Mouse (Mus musculus) heart, embryonic 14.5 days (tissue): ENCODE measurements around the gene 3100002H09Rik. TPM values are rescaled to one million over a fixed set of nuclear protein-coding genes. Genes with fewer than 3 reads are reported as not detected.
A peak's percentile ranks its signal among the peaks of the same experiment; 100 is the strongest.

ENCODE experiments used
- ATAC-seq: fragments of 200-750 bp; cut with Nextera tagmentation; 2 replicates; pipeline ENCODE4 v1.8.0; 2017; ENCODE audit warnings: low read depth, moderate TSS enrichment; ENCODE audit not compliant: insufficient number of reproducible peaks, insufficient read depth, low FRiP score
- H3K27ac ChIP-seq, 2 experiments: fragments of 200-500 bp in 1 of 2; fragments of 300-500 bp in 1 of 2; sonication (generic) in 1 of 2; replicated peaks in 1 of 2; 2 replicates each; pipeline ENCODE4 v1.5.1; 2012 to 2014; ENCODE audit warnings: low read depth in 2 of 2, low read length in 2 of 2, control low read depth in 1 of 2, mild to moderate bottlenecking in 1 of 2, mixed read lengths in 1 of 2; ENCODE audit not compliant: control insufficient read depth in 1 of 2, insufficient read depth in 1 of 2
- H3K27me3 ChIP-seq: fragments of 300-500 bp; sonication (generic); 2 replicates; pipeline ENCODE4 v1.6.1; 2014; ENCODE audit warnings: mild to moderate bottlenecking, low read length, control low read depth; ENCODE audit not compliant: control insufficient read depth, insufficient read depth
- H3K36me3 ChIP-seq: fragments of 300-500 bp; sonication (generic); 2 replicates; pipeline ENCODE4 v1.6.1; 2014; ENCODE audit warnings: mild to moderate bottlenecking, control low read depth, low read length, mixed read lengths; ENCODE audit not compliant: control insufficient read depth, insufficient read depth
- H3K4me1 ChIP-seq, 2 experiments: fragments of 200-500 bp in 1 of 2; fragments of 300-500 bp in 1 of 2; sonication (generic) in 1 of 2; 2 replicates each; pipeline ENCODE4 v1.6.1; 2012 to 2014; ENCODE audit warnings: low read length in 2 of 2, control low read depth in 1 of 2, mixed read lengths in 1 of 2; ENCODE audit not compliant: control insufficient read depth in 2 of 2, insufficient read depth in 2 of 2
- H3K4me2 ChIP-seq: fragments of 300-500 bp; sonication (generic); 2 replicates; pipeline ENCODE4 v1.6.1; 2014; ENCODE audit warnings: mild to moderate bottlenecking, low read length
- H3K4me3 ChIP-seq, 2 experiments: fragments of 200-500 bp in 1 of 2; fragments of 300-500 bp in 1 of 2; sonication (generic) in 1 of 2; 2 replicates each; pipeline ENCODE4 v1.5.1; 2012 to 2014; ENCODE audit warnings: low read length in 2 of 2, mild to moderate bottlenecking in 2 of 2, control low read depth in 1 of 2, low read depth in 1 of 2, moderate library complexity in 1 of 2; ENCODE audit not compliant: control insufficient read depth in 1 of 2, insufficient read depth in 1 of 2
- H3K9ac ChIP-seq: fragments of 300-500 bp; sonication (generic); 2 replicates; pipeline ENCODE4 v1.6.1; 2014; ENCODE audit warnings: mild to moderate bottlenecking, low read length
- H3K9me3 ChIP-seq: fragments of 300-500 bp; sonication (generic); 2 replicates; pipeline ENCODE4 v1.6.1; 2016; ENCODE audit warnings: low read length, control low read depth; ENCODE audit not compliant: control insufficient read depth
- WGBS: fragments of 180-500 bp; shearing (Covaris S2); extraction: QIAGEN DNeasy Blood & Tissue Kit; methylation state at CpG from one replicate; pipeline ENCODE4 v1.1.7; 2014; 5-methylcytosine and 5-hydroxymethylcytosine counted together
- polyA plus RNA-seq: library from polyadenylated mRNA; unstranded; fragments of >200 nt; fragmentation: Nextera tagmentation; extraction: Ambion mirVana; gene quantifications from 2 replicates; pipeline ENCODE4 v1.2.1, GENCODE M21; 2014

The 3100002H09Rik gene
- not detected in 2 replicates for polyA plus RNA-seq

DNA sequence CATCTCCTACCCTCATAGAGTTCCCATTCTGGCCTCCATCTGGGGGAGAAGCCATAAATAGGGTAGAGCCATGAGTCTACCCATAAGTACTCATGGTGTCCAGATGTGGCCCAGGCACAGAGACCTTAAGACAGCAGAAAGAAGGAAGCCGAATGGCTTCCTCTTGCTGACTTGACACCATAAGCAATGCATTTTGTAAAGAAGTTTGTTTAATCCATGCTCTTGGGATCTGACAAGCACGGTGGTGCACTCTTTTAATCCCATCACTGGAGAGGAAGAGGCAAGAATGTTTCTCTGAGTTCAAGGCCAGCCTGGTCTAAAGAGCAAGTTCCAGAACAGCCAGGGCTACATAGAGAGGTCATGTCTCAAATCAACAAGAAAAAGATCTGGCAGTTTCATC is at the start of gene 3100002H09Rik:
Gene 3100002H09Rik, minus strand, starts transcription at position 101 of the 400 bp plus-strand sequence.
- H3K9me3 ChIP-seq = no peaks in the 10 kb centered on the region
- no peak within 1 kb of the TSS for H3K9ac ChIP-seq
- ATAC-seq = no peak
- no peaks in the 10 kb centered on the region for H3K27me3 ChIP-seq
- H3K4me3 ChIP-seq = no peak within 1 kb of the TSS
- no peak within 1 kb of the TSS for H3K4me2 ChIP-seq
- no peak within 1 kb of the TSS for H3K27ac ChIP-seq
- no peaks in the 10 kb centered on the region for H3K36me3 ChIP-seq
- no peaks in the 10 kb centered on the region for H3K4me1 ChIP-seq
- 70% methylated on average over 2 of the region's 2 CpGs for WGBS

DNA sequence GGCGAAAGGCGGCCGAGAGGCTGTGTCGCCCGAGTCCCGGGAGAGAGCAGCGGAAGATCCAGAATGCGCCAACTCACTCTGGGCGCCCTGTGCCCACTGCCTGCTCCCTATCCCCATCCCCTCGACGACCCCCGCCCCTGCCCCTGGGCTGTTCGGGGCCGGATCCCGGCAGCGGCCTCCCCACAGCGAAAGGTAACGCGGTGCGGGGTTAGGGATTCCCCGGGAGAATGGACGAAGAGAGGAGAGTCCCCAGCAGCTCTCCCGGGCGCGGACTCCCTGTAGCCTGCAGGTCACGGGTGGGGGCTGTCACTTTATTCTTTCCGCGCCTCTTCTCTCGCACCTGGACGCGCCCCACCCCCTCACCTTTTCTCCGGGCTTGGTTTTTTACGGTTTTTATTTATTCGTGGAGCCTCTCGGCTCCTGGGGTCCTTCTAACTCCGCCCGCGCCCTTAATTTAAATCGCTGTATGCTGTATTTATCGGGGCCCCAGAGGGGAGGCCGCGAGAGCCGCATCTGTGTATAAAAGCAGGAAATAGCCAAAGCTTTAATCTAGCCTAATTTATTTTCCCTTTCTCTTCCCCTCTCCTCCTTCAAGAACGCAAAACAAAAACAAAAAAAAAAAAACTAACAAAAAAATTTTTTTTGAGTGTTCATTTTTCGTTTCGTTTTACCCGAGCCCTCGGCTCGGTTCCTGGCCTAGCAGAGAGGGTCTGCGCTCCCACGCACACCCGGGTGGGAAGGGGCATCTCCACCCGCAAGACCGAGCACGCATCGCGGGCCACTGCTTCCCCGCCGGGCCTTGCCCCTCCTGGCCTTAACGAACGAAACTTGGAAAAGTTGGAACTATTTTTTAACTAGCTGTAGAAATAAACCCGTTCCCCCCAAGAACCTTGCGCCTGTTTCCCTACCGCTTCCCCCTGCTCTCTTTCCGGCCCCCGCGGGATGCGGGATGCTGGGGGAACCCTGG is 48.9 kb upstream of the 3100002H09Rik start:
- H3K27ac ChIP-seq = no peak overlapping the region
- H3K36me3 ChIP-seq = no peaks in the 10 kb centered on the region
- H3K4me2 ChIP-seq = peak overlapping the region; percentile 93
- no peak for ATAC-seq
- peaks cover 94% of the 10 kb centered on the region for H3K27me3 ChIP-seq
- WGBS = 3% methylated on average over 65 of the region's 68 CpGs
- peaks cover 5 to 28% of the 10 kb centered on the region in 2 experiments; a peak in 3 of 4 replicates for H3K4me1 ChIP-seq
- H3K9me3 ChIP-seq = no peaks in the 10 kb centered on the region
- no peak overlapping the region; the same call in 1 of the 2 replicates for H3K9ac ChIP-seq
- H3K4me3 ChIP-seq = peak overlapping the region; percentile 4 to 65; a peak in 2 of 4 replicates

DNA sequence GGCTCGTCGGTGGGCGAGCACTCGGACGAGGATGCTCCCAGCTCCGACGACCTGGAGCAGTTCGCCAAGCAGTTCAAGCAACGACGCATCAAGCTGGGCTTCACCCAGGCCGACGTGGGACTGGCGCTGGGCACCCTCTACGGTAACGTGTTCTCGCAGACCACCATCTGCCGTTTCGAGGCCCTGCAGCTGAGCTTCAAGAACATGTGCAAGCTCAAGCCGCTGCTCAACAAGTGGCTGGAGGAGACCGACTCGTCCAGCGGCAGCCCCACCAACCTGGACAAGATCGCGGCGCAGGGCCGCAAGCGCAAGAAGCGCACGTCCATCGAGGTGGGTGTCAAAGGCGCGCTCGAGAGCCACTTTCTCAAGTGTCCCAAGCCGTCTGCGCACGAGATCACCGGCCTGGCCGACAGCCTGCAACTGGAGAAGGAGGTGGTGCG is 47.8 kb upstream of the 3100002H09Rik start:
- Histone ChIP-seq H3K36me3 (no peaks in the 10 kb centered on the region), H3K4me1 (peaks cover 6 to 30% of the 10 kb centered on the region in 2 experiments), H3K27ac (no peak overlapping the region), H3K9ac (no peak overlapping the region), H3K27me3 (peaks cover 89% of the 10 kb centered on the region), H3K9me3 (no peaks in the 10 kb centered on the region), H3K4me2 (peak overlapping the region; percentile 93), H3K4me3 (peak overlapping the region in 1 of 2 experiments; percentile 65; a peak in 2 of 4 replicates)
- ATAC-seq = no peak
- 1% methylated on average over 39 of the region's 39 CpGs for WGBS

DNA sequence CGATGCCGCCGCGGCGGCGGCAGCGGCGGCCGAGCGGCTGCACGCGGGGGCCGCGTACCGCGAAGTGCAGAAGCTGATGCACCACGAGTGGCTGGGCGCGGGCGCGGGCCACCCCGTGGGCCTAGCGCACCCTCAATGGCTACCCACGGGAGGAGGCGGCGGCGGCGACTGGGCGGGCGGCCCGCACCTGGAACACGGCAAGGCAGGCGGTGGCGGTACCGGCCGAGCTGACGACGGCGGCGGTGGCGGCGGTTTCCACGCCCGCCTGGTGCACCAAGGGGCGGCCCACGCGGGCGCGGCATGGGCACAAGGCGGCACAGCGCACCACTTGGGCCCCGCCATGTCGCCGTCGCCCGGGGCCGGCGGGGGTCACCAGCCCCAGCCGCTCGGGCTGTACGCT is 47.2 kb upstream of the 3100002H09Rik start:
- Histone ChIP-seq H3K27me3 (peaks cover 88% of the 10 kb centered on the region), H3K36me3 (no peaks in the 10 kb centered on the region), H3K4me1 (peaks cover 11 to 35% of the 10 kb centered on the region in 2 experiments), H3K4me3 (peak overlapping the region; percentile 60 to 65), H3K9me3 (no peaks in the 10 kb centered on the region), H3K9ac (peak overlapping the region; percentile 2; the same call in 1 of the 2 replicates), H3K27ac (no peak overlapping the region), H3K4me2 (peak overlapping the region; percentile 93)
- ATAC-seq = no peak
- under 1% methylated on average over 51 of the region's 61 CpGs for WGBS

DNA sequence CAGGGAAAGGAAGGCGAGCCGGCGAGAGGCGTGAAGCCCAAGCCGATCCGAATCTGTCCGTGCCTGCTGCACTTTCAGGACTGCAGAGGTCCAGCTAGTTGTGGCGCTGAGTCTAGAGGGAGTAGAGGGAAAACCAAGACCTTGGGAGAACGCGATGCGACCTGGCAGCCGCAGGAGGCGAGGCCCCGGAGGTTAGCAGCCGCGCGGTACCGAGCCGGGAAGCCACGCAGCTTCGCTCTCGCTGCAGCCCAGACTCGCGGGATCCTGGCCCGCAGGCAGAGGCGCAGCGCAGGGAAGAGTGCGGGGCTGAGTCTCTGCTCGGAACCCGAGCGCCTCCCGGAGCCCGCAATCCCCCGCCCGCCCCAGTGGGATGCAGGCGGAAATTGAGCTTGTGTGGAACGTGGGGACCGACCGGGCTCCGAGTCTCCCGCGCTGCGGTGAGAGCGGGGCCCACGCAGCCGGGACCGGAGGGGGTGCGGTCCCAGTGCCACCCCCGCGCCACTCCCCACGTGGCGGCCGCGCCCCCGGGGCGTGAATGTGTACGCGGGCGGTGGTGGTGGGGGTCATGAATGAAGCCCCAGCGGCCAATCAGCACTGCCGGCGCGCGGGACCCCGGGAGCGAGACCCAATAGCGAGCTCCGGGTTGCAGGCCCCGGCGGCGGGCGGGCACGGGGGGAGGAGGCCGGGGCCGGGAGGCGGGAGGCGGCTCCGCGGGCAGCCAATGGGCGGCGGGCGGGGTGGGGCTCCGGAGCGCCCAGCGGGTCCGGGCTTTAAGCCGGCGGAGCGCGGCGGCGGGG is 46.4 kb upstream of the 3100002H09Rik start:
- peak overlapping the region; percentile 63 for H3K9ac ChIP-seq
- peak overlapping the region; percentile 60 to 65 for H3K4me3 ChIP-seq
- WGBS = under 1% methylated on average over 73 of the region's 92 CpGs
- H3K9me3 ChIP-seq = no peaks in the 10 kb centered on the region
- H3K4me2 ChIP-seq = peak overlapping the region; percentile 93
- no peaks in the 10 kb centered on the region for H3K36me3 ChIP-seq
- ATAC-seq = peak; percentile 81
- H3K27me3 ChIP-seq = peaks cover 80% of the 10 kb centered on the region
- H3K27ac ChIP-seq = no peak overlapping the region
- H3K4me1 ChIP-seq = peaks cover 16 to 43% of the 10 kb centered on the region in 2 experiments

DNA sequence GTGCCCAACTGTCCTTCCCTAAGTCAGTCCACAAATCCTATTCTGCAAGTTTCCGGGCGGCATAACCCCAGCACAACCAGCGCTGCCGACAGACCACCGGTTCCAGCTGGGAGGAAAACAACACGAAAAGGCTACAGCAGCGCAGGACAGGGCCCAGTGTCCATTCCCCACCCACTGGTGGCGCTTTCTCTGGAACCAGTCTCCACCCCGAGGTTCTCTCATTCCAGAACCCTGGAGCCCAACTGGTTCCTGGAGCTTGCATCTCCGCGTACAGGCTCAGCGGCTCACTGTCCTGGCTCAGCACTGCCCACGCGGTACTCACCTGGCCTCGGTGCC is 45.9 kb upstream of the 3100002H09Rik start, which contains the start of gene Pou3f1:
Gene Pou3f1, plus strand, starts transcription at position 290 of the 336 bp plus-strand sequence.
- Histone ChIP-seq H3K4me2 (peak within 1 kb of the TSS; percentile 93), H3K9me3 (no peaks in the 10 kb centered on the region), H3K9ac (peak within 1 kb of the TSS; percentile 63), H3K4me1 (peaks cover 17 to 43% of the 10 kb centered on the region in 2 experiments), H3K36me3 (no peaks in the 10 kb centered on the region), H3K4me3 (peak within 1 kb of the TSS; percentile 60 to 65), H3K27ac (no peak within 1 kb of the TSS), H3K27me3 (peaks cover 75% of the 10 kb centered on the region)
- no peak for ATAC-seq
- 1% methylated on average over 15 of the region's 15 CpGs for WGBS

DNA sequence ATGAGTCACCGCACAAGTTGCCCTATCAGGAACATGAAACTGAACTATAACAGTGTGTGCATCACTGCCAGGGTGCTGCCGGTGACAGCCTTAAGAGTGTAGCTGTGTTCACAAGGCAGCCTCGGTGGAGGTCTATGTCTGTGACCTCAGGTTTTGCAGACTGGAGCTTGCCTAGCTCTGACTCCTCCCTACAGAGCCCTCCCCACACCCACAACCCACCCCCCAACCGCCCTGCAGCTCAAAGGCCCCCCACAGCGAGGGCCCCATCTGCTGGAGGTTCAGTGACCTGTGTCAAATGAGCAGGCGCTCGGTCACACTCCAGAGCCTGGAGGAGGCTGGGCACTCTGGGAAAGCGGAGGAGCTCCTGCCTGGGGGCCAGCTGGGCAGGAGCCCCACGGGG is 42.3 kb upstream of the 3100002H09Rik start:
- Histone ChIP-seq H3K9me3 (no peaks in the 10 kb centered on the region), H3K27ac (peak overlapping the region; percentile 55 to 73; a peak in 3 of 4 replicates), H3K4me1 (peaks cover 17 to 25% of the 10 kb centered on the region in 2 experiments), H3K4me3 (no peak overlapping the region), H3K27me3 (peaks cover 41% of the 10 kb centered on the region), H3K4me2 (peak overlapping the region; percentile 40), H3K36me3 (no peaks in the 10 kb centered on the region), H3K9ac (no peak overlapping the region)
- ATAC-seq = peak; percentile 82
- 7% methylated on average over 9 of the region's 9 CpGs for WGBS
